Mouse (Mus musculus): Measurements from ENCODE around the gene Terb2.
A peak's percentile ranks its signal among the peaks of the same experiment; 100 is the strongest.

Gene Terb2

DNA sequence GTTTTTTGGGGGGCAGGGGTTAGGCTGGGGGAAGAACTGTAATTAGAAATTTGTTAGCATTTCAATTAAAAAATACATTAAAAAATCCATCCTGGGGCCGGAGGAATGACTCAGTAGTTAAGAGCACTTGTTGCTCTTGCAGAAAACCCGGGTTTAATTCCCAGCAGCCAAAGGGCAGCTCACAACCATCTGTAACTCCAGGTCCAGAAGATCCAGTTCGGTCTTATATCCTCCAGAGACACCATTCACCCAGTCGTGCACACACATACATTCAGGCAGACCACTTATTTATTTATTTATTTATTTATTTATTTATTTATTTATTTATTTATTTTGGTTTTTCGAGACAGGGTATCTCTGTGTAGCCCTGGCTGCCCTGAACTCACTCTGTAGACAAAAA is 47.3 kb downstream of the Terb2 start:
- DNase-seq (ENCODE audit: low read depth, low spot score) = no peak

DNA sequence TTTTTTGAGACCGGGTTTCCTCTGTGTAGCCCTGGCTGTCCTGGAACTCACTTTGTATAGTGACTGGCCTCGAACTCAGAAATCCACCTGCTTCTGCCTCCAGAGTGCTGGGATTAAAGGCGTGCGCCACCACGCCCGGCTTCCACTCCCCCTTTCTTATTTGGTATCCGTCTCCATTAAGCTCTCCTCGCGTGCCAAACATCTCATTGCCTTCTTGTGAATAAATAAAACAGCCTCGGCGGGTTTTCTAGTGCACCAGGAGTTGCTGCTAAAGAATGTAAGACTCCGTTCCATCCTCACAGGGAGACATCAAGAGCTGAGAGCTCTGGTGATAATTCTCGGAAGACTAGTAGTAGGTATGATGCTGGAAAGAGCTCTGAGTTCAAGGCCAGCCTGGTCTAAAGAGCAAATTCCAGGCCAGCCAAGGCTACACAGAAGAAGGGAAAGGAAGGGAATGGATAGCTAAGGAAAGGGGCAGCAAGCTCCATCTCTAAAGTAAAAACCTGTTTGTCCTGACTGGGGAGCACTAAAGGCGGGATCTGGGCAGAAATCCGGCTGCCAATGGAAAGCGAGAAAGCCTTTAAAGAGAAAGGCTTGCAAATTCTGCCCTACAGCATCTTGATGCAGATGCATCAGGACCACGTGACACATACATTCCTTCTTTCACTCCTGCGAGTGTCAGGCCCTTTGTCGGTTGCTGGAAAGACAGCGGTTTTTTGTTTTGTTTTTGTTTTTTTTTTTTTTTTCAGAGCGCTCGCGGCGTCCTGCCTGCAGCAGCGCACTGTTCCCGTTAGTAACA is 47.9 kb downstream of the Terb2 start:
- DNase-seq (ENCODE audit: low read depth, low spot score) = peak; percentile 46

DNA sequence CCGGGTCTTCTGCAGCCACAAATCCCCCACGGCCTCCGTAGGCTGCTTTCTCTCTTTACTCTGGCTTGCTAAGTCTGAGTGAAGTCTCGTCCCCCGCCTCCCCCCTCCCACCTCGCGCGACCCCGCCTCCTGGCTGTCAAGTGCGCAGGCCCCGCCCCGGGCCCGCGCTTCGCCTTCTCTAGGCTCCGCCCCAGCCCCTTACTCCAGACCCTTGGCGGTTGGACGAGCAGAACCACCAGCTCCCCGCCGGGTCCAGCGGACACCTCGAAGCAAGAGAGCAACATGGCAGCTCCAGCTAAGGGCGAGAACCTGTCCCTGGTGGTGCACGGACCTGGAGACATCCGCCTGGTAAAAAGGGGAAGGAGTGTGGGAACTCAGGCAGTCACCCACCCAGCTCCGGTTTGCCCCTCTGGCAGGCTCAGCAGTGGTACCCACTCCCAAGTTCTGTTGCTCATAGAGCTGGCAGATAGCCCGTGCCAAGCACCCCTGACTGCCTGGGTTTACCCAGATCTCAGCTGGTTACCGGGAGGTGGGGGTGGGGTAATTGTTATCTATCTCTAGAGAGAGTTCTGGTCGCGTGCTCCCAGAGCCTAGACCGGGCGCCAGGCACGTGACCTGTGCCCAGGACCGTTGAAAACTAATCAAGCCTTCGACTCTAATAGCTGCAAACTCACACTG is 48.7 kb downstream of the Terb2 start, which contains the start of gene Sord:
Gene Sord, plus strand, starts transcription at position 139 of the 678 bp plus-strand sequence.
- peak; percentile 60 for DNase-seq (ENCODE audit: low read depth, low spot score)

- no peak for DNase-seq (ENCODE audit: low read depth, low spot score)
Observed at GRCm38 (mm10) chr2:122235425-122235824, 49.4 kb downstream of the Terb2 start.

DNA sequence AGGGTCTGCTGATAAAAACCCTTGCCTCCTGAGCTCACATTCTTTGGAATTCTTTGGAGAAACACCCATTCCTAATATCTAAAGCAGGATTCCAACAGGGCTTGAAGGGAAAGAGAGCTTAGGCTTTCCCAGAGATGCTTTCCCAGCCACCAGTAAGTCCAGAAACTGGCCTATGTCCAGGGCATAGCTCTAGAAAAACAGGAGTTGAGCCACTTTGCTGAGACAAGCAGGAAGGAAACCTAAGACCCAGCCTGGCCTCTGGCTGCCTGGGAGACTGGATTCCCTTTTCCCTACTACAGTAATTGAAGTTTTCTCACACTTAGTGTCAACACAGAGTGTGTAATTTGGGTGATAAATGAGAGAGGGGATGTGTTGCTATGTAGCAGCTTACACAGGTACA is 50.2 kb downstream of the Terb2 start:
- DNase-seq (ENCODE audit: low read depth, low spot score) = no peak

DNA sequence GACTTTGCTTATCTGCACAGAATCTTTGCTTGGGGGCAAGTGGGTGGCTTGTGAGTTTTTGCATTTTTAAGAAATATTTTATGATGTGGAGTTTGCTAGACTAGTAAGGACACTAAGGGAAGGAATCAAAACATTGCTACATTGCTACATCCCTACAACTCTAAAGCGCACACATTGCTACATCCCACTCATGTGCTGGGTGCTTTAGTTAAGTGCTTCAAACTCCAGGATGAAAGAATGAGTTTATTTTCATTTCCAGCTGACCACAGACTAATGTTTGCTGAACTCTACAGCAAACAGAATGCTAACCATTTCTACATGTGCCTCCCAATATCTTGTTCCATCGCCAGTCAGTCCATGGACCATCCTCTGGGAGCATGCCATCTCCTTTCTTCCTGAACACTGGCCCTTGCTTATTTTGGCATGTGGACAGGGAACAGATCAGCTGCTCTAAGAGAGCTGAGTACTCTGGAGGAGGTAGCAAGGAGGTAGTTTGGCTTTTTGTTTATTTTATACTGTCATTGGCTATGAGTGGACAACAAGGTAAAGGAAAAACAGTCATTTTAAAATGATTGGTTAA is 51.9 kb downstream of the Terb2 start:
- DNase-seq (ENCODE audit: low read depth, low spot score) = no peak

GRCm38 (mm10) chr2:122240735-122241134 is 54.7 kb downstream of the Terb2 start:
- DNase-seq (ENCODE audit: low read depth, low spot score) = no peak

DNA sequence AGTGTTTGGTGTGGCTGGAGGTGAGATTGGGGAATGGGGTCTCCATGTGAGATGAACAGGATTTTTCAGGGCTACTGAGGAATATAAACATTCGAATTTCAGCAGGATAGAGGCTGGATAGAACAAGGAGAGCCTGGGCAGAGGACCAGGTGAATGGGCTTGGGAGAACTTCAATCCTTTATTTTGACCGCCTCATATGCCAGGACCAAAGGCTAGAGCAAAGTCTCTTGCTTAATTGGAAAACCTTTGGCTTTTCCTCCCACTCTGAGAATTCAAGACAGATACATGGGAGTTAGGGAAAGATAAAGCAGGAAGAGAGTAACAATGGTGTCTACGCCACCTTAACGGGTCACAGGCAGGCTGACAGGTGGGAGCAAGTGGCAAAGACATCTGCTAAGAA is 55.2 kb downstream of the Terb2 start:
- DNase-seq (ENCODE audit: low read depth, low spot score) = no peak

DNA sequence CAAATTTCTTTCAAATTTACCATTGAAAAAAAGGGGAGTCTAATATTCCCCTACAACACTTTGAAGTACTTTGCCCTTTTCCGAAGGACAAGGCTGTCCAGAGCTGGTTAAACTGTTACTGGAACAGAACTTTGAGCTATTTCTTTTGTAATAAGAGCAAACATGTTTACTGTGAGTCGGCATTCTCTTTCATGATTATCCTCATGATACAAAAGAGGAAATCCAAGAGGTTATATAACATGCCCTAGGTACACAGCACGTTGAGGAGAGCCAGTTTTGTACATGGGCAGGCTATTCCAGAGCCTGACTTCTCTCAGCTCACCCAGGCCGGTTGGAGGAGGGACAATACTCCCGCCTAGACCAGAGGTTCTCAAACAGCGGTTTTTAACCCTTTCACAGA is 55.9 kb downstream of the Terb2 start:
- DNase-seq (ENCODE audit: low read depth, low spot score) = no peak

GRCm38 (mm10) chr2:122243671-122244131 is 57.6 kb downstream of the Terb2 start:
- no peak for DNase-seq (ENCODE audit: low read depth, low spot score)

GRCm38 (mm10) chr2:122247786-122248185 is 61.7 kb downstream of the Terb2 start:
- no peak for DNase-seq (ENCODE audit: low read depth, low spot score)

GRCm38 (mm10) chr2:122255997-122256396 is 69.9 kb downstream of the Terb2 start:
- DNase-seq (ENCODE audit: low read depth, low spot score) = no peak
